Mouse (Mus musculus): ENCODE results near the gene Cyp2d12.
"Not testable (repeated sequence)": the region's sequence is repeated elsewhere in the genome, so short reads cannot be mapped to it uniquely, and the experiment has no call there.

Cyp2d12 gene

DNA sequence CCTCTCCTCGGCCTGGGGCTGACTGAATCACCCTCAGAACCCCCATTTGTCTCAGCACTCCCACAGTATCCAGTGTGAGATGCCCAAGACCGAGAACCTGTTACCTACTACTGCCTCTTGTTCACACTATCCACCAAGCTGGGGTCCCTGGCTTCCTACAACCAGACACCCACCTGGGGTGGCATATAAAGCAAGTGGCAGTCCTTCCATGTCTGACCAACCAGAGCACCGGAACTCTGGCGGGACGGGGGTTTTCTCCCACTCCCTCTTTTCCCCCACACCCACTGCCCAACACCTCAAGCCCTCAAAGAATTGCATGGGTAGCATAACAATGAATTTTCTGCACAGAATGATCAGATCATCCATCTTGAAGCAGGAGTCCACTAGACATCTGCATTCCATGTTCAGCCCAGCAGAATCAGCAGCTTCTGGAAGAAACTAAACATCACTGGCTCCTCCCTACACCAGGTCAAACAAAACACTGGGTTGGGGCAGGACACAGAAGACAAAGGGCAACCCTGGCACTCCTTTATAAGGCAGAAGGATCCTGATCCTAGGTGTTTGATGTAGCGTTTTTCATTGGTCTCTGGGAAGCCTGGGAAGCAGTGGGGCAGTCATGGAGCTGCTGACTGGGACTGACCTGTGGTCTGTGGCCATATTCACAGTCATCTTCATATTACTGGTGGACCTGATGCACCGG, at the start of gene Cyp2d12:
TSS of gene Cyp2d12 (plus strand) at position 542 of the 700 bp plus-strand sequence.
- DNase-seq (ENCODE audit: extremely low read depth, low read depth) = no peak

DNA sequence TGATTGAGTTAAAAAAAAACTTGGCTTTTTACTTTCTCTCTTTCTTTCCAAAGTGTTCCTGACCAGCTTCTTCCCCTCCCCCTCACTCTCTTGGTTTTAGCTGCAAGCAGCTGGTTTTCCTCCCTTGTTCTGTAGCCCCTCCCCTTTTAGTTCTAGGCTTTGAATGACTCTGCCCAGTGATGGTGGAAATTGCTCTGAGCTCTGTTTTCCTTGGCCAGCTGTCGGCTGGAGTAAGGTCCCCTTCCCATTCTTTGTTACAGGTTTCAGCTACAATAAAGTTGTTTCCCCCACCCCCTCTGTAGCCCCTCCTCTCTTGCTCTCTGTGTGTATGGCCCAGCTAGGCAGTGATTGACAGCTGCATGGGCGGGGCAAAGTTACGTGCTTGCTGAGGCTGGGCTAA, 47.9 kb upstream of the Cyp2d12 start:
- no peak for DNase-seq (ENCODE audit: extremely low read depth, low read depth)

DNA sequence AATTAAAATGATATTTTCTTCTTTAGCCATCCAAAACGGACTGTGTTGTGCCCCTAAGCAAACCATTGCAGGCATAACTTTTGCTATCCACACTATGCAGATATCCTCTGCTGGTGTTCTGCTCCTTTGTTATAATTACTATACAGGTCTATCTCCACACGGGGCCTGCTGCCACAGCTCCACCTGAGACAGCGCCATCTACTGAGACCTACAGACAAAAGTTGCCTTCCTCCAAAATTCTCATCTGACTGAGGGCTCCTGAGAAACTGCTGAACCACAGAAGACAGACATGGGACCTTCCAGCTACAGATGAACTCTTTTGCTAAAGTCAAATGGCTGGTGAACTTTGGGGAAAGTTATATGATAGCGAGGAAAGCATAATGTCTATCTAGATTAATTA, 47.1 kb upstream of the Cyp2d12 start:
- DNase-seq (ENCODE audit: extremely low read depth, low read depth) = not testable (repeated sequence)

GRCm38 (mm10) chr15:82509495-82509894, 45.4 kb upstream of the Cyp2d12 start:
- not testable (repeated sequence) for DNase-seq (ENCODE audit: extremely low read depth, low read depth)

DNA sequence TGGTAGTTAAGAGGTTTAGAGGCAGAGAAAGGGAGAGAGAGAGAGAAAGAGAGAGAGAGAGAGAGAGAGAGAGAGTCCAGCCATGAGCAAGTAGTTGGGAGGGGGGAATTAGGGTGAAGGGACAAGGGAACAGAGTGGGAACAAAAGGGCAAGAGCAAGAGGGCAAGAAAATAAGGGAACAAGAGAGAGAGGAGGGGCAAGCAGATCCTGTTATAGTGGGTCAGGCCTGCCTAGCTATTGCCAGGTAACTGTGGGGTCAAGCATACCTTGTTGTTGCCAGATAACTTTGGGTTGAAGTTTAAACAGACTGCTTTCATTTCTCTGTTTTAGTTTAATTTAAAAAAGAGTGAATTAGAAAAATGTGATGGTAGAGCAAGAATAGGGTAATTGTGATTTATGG, 44.4 kb upstream of the Cyp2d12 start:
- not testable (repeated sequence) for DNase-seq (ENCODE audit: extremely low read depth, low read depth)

DNA sequence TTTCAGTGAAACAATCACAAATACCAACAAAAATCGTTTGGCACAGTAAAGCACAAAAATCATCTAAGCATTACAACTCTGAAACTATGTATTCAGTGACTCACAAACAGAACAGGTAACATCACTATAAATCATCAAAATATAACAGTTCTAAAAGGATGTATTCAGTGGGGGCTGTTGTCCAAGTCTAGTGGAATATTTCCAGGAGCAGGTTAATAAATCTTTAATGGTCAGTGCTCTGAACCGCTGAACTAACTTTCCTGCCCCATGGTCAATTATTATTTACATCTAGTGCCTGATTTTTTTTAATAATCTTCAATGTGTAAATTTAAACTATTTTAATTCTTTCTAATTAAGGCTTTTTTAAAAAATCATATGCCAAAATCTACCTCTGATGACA, 42.8 kb upstream of the Cyp2d12 start:
- not testable (repeated sequence) for DNase-seq (ENCODE audit: extremely low read depth, low read depth)

DNA sequence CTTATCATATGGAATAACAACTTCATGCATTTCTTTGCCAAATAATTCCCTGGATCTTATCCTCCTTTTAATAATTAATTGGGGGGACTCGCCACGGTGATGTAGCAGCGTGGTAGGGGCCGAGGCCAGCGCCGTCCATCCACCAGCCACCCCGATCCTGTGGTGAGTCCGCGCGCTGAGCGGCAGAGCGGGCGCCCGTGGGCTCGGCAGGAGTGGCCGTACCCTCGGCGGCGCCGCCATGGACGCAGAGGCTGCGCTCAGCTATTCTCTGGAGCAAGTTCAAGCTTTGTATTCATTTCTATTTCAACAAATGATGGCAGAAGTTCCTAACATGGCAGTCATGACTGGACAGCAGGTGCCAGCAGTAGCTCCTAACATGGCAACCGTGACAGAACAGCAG, 38.7 kb upstream of the Cyp2d12 start:
- DNase-seq (ENCODE audit: extremely low read depth, low read depth) = not testable (repeated sequence)

DNA sequence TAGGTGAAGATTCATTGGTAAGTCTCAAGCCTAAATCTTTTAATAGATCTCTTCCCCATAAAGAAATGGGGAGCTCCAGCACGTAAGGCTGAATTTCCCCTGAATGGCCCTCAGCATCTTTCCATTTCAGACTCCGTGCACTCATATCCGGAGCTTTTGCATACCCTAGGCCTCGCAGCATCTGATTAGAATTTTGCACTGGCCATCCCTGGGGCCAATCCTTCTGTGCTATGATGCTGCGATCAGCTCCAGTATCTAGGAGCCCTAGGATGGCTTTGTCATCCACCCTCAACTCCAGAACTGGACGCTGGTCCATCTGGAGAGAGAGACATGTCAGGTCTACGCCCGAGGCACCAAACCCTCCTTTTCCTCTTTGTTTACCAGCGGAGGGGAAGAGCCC, 27.5 kb upstream of the Cyp2d12 start:
- not testable (repeated sequence) for DNase-seq (ENCODE audit: extremely low read depth, low read depth)

GRCm38 (mm10) chr15:82532721-82533120, 22.2 kb upstream of the Cyp2d12 start:
- not testable (repeated sequence) for DNase-seq (ENCODE audit: extremely low read depth, low read depth)

DNA sequence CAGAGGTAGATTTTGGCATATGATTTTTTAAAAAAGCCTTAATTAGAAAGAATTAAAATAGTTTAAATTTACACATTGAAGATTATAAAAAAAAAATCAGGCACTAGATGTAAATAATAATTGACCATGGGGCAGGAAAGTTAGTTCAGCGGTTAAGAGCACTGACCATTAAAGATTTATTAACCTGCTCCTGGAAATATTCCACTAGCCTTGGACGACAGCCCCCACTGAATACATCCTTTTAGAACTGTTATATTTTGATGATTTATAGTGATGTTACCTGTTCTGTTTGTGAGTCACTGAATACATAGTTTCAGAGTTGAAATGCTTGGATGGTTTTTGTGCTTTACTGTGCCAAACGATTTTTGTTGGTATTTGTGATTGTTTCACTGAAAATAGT, 11.9 kb upstream of the Cyp2d12 start:
- not testable (repeated sequence) for DNase-seq (ENCODE audit: extremely low read depth, low read depth)

DNA sequence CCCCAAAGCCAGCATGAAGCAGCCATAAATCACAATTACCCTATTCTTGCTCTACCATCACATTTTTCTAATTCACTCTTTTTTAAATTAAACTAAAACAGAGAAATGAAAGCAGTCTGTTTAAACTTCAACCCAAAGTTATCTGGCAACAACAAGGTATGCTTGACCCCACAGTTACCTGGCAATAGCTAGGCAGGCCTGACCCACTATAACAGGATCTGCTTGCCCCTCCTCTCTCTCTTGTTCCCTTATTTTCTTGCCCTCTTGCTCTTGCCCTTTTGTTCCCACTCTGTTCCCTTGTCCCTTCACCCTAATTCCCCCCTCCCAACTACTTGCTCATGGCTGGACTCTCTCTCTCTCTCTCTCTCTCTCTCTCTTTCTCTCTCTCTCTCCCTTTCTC, 10.3 kb upstream of the Cyp2d12 start:
- not testable (repeated sequence) for DNase-seq (ENCODE audit: extremely low read depth, low read depth)

- not testable (repeated sequence) for DNase-seq (ENCODE audit: extremely low read depth, low read depth)
Measured at GRCm38 (mm10) chr15:82547753-82548152, 7.1 kb upstream of the Cyp2d12 start.

DNA sequence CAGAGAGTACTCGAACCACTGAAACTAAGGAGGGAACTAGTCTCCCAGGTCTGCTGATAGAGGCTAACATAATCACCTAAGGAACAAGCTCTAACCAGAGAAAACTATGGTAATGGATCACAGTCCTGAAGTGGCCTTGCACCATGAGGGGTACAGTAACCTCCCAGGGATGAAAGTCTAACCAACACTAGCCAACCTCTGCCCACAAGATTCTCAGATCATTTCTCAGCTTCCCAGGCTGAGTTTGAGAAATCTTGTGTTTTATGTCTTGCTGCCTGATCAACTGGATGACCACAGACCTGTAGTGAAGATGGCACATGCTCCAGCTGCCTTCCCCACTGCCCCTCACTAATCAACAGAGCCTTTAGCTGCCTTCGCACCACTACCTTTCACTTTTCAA, 1.7 kb upstream of the Cyp2d12 start:
- DNase-seq (ENCODE audit: extremely low read depth, low read depth) = not testable (repeated sequence)

GRCm38 (mm10) chr15:82572856-82573255, 18.0 kb downstream of the Cyp2d12 start:
- no peak for DNase-seq (ENCODE audit: extremely low read depth, low read depth)

DNA sequence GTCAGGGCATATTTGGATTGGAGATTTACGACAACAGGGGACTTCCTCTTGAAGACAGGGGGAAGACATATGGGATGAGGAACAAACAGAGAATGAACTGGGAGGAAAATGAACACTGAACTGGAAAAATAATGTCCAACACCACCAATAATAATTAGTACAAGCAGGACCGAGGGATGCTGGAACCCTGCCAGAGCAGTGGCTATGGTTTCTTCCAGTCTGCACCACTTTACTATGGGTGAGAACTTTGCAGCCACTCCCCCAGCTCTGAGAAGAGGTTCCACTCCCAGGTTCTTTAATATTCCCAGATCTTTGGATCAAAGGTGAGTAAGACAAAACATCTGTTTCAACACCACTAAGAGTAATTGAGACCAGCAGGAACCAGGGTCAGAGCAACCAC, 24.2 kb downstream of the Cyp2d12 start:
- no peak for DNase-seq (ENCODE audit: extremely low read depth, low read depth)

DNA sequence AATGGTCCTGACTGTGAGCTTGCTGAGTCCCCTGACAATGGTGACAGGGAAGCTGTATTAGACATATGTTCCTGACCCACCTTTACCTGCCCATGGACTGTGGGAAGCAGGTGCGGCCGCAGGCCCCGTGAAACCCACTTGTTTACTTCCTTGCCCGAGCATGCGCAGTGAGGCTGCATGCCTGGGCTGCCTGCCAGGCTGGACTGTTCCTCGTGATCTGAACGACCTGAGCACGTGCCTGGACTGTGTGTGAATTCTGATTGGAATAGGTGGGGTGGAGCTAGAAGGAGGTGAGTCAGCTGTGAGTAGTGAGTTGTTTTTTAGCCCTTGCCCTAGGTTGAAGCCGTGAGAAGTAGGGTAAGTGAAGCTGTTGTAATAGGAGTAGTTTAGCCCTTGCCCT, 27.7 kb downstream of the Cyp2d12 start:
- DNase-seq (ENCODE audit: extremely low read depth, low read depth) = no peak
